Mouse (Mus musculus) ES-E14 (cell line): ENCODE data around the gene Man1a2.

ENCODE experiments used
- CHD2 ChIP-seq: IDR thresholded peaks from 2 replicates; pipeline ENCODE4 v1.6.1; 2014; ENCODE audit warnings: mild to moderate bottlenecking, low read depth, low read length, inconsistent platforms
- HCFC1 ChIP-seq: IDR thresholded peaks from 2 replicates; pipeline ENCODE4 v1.6.1; 2012; ENCODE audit warnings: low read length, inconsistent platforms, borderline replicate concordance; ENCODE audit not compliant: insufficient read depth
- MAFK ChIP-seq: IDR thresholded peaks from 2 replicates; pipeline ENCODE4 v1.6.1; 2014; ENCODE audit warnings: mild to moderate bottlenecking, low read depth, low read length, inconsistent platforms; ENCODE audit not compliant: insufficient read depth
- ZC3H11A ChIP-seq: IDR thresholded peaks from 2 replicates; pipeline ENCODE4 v1.6.1; 2012; ENCODE audit warnings: low read depth, mild to moderate bottlenecking, inconsistent platforms, low read length, borderline replicate concordance
- ZNF384 ChIP-seq: IDR thresholded peaks from 2 replicates; pipeline ENCODE4 v1.6.1; 2012; ENCODE audit warnings: low read depth, low read length, inconsistent platforms

DNA sequence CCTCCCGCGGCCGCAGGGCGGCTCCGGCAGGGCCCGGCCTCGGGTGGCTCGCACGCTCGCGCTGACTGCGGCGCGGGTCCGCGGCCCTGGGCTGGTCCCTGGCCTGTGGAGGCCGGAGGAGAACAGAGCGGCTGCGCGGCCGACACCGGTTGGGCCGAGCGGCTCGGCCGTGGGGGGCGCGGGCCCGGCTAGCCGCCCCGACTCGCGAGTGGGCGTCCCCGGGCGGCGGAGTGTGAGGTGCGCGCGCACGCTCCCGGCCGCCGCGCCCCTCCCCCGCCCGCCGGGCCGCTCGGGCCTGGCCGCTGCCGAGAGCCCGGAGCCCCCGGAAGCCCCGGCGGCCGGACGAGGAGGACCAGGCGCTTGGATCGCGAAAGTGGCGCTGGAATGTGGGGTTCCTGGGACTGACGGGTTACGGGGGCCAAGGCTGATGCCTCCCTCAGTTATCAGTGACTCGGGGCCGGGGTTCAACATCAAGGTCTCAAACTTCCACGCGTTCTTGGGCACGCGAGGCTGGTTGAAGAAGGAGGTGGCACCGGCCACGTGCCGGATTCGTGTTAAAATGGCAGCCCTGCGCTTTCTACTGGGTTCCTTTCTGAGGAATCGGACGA, 564 bp upstream of the Man1a2 start:
- TF ChIP-seq HCFC1 (no peak), MAFK (no peak), ZC3H11A (no peak), CHD2 (no peak), ZNF384 (no peak)
